Mouse (Mus musculus) right cerebral cortex, postnatal 10 days (tissue): ENCODE data around the gene Meis2.

ENCODE experiments used
- DNase-seq, 2 experiments: peaks; one replicate each; pipeline ENCODE4 v3.0.0; 2021; ENCODE audit warnings: low spot score in 2 of 2

Gene Meis2

DNA sequence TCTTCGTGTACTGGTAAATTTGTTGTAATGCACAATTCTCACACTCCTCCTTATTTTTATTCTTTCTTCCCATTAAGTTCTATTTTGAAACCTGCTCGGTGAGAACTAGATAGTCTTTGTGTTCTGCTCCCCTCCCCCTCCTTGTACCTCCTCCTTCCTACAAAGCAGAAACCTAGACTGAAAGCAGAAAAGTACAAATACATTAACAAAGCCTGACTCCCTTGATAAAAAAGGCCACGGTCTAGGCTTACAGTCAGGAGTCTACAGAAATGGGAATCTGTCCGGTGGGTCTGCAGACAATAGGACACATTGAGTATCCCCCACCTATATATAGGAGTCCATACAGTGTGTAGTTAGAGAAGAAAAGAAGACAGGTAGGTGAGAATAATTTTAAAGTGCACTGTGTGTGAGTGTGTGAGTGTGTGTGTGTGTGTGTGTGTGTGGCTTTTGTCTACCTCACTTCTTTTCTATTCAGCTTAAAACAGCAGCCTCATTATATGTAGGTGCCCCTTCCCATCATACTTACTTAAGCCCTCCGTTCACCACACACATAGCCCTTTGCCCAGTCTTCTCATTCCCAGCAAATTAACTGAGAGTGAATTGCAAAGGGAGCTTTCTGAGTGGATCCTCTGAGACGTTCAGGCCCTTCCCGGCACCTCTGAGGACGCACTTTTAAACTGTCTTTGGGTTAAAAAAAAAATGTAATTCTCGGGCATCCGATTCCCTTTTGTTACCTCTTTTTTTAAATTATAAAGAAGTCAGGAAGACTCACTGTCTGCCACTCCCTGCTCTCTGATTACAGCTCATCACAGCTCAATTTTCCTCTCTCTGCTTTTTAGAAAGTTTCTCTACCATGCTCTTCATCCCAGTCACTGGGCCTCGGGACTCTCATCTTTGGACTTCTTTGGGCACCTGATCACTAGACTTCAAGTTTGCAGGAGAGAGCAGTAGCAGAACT lies 208.2 kb downstream of the Meis2 start:
- no peak for DNase-seq

DNA sequence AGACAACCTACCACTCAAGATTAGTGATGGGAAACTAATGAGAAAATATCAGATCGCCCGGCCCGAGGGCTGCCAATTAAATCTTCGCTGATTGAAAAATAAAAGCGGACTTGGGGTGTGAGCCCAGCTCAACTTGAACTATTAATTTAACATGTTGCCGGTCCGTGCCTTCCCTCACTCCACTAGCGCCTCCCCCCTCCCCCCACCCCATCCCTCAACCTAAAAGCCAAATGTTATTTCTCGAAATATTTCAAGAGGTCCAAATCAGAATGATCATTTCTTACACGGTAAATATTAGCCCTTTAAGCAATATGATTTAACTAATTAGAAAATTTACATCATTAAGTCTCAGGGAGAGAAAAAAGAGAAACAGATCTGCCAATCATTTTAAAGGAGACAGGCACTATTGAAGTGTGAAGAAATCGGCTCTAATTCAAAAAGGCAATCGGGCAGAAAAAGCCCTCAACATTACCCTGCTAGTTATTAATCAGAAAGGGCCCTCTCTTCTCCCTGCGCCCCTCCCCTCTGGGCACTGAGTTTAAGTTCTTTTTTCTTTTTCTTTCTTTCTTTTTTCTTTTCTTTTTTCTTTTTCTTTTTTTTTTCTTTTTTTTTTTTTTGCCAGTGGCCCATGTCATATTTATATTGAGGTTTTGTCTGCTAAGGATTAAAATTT lies 209.1 kb downstream of the Meis2 start:
- no peak for DNase-seq

DNA sequence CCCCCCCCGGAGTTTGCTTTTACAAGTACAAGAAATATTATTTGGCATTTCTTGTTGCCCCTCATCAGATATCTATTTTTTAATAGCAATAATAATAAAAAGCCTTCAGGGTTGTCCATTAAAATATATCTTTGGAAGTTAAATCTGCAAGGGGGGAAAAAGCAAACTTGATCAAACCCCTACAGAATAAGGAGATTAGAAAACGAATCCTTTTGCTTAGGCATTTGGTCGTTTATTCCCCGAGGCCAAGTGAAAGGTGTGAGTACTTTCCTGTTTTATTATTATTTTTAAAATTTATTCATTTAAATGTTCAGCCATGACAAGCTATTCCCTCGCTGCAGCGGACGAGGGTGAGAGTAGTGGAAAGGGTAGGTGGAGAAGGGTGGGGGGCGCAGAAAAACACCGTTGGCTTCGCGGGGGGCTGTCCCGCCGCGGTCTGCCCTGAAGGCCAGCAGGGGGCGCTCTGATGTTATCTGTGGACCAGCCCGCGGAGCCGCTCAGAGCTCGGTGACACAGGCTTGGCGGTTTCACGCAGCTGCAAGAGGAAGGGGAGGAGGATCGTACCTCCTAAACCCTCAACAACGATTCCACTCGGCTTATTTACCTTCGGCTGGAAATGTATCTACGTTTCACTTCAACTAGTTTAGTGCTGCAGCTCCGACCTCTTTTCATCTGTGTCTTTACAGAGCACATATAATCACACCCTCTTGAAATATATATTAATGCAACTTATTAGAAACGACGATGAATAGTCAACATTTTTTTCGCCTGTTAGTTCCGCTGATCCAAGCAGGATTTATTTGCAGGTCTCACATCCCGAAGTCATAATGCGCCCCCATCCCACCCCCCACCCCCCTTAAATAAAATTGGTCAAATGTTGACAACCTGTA lies 209.9 kb downstream of the Meis2 start:
- peak; percentile 93 to 94 for DNase-seq

DNA sequence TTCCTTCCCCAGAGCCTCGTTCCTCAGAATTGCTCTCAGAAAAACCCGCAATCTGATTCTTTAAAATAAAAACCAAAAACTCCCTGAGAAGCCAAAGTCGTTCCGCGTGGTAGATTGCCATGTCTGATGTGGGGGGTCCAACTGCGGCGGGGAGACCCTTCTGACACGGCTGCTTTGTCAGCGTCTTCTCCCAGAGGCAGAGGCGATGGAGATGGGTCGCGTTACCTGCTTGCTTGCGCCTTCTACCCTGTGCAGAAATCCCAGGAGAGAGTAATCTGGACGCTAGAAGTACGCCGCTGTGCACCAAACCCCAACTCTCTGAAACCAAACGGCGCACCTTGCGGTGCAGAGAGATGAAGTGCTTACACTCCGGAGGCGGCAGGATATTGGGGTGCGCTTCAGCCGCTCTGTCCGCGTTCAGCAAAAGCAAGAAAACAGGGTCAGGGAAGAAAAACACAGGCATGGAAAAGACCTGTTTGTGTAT lies 210.8 kb downstream of the Meis2 start:
- DNase-seq, result peak; percentile 43 to 44

DNA sequence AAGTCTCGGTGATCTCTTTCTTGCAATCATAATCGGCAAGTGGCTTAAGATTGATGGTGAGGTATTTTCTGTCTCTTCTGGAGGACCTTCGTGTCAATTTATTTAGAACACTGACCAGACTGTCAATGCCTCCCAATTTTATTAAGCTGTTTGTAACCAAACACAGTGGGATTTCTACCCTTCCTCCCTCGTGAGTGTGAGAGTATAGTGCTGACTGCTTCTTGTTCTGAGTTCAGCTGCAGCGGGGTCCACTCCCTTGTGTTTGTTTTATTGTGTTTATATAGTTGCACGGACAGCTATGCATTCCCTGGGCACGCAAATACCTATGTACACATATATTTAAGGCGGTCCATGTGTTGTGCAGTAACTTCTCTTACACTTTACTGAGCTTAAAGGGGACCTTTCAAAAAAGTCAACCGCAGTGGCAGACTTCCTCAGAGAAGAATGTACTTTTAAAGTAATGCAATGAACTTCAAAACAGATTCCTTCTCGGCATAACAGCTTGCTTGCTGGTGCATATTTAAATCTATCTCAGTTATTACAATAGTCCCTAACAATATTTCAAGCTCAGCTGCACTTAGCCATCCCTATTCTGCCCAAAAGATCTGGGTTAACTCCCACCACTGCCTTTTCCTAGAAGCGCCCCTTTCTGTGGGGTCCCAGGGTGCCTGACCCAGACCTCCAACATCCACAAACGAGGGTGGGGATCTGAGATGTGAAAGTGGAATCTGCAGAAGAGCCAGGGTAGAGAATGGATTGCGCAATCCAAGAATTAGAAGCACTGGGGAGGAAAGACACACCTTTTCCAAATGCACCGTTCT lies 211.4 kb downstream of the Meis2 start:
- DNase-seq, result no peak

DNA sequence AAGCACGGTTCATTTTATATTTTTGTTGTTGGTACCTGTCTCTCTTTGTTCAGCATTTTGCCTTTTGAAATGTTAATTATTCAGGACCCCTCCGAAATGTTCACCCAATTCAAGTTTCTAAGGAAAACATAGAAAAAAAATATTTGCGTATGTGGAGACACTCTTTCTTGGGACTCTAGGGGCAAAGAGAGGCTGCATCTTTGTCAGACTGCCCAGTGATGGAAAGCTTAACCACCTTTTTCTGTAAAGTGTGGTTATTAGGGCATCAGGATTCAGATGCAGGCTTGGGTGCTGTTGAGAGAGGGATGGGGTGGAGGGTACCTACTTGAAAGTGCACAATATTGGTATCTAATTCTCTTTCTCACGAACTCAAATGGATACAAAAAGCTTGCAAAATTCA lies 212.4 kb downstream of the Meis2 start:
- no peak for DNase-seq

DNA sequence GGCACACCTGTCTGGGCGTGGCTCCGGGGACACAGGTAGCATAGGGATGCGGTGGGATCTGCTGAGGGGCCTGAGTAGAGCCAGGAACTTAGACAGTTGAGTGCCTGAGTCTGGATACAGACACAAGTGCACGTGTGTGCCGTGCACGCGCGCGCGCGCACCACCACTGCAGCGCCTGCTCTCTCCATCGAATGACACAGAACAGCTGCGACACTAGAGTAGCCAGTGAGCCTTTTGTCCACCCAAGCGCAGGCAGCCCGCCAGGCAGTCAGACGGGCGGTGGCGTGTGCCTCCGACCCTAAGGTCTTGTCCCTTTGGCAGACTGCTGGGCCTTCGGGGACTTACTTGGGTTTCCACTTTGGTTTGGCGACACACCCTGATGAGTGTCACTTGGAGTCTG lies 213.0 kb downstream of the Meis2 start:
- peak; percentile 75 to 76 for DNase-seq

DNA sequence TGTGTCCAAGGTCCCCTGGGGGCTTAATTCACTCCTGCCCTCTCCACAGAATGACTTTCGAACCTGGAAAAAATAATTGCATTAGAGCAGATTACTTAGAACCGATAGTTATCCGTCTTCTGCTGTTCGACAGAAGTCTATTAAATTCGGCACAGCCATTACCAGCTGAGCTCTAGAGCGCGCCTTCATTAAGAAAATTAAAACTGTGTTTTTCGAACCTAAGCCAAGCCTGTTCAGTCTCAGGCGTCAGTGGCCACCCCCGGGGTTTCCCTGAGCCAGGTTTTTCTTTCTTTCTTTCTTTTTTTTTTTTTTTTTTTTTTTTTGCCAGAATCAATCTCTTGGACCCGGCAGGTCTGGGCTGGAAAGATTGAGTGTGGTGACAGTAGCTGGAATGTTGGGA lies 213.5 kb downstream of the Meis2 start:
- no peak for DNase-seq

DNA sequence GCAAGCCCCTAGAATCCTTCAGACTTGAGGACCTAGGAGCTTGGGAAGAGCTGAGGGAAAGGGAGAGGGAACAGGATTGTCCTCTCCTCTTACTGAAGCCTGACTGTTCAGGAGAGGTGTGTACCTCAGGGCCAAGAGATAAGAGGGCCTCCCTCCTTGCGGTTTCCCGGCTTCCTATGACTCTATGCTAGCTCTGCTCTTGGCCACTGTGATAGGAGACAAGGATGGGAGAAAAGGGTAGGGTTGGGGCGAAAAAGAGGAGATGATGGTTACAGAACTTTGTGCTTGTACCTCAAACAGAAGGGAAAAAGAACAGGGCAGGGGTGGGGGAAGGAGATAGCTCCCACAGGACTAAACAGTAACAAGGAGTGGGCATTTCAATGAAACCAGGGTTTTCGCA lies 214.7 kb downstream of the Meis2 start:
- DNase-seq, result no peak

DNA sequence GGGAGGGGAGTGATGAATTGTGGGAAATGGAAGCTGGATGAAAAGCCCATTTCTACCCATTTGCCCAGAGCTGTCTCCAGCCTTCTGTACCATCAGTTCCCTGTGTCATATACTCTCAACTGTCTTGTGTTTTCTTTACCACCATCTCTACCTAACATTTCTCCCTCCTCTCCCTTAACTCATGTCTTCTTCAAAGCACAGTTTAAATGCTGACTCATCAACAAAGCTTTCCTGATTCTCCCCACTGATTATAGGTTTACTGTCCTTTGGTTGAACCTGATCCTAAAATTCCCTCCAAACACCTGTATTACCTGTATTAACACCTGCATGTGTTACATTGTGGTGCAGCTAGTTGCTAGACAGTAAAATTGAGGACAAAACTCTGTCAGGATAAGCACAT lies 222.8 kb downstream of the Meis2 start:
- no peak for DNase-seq

DNA sequence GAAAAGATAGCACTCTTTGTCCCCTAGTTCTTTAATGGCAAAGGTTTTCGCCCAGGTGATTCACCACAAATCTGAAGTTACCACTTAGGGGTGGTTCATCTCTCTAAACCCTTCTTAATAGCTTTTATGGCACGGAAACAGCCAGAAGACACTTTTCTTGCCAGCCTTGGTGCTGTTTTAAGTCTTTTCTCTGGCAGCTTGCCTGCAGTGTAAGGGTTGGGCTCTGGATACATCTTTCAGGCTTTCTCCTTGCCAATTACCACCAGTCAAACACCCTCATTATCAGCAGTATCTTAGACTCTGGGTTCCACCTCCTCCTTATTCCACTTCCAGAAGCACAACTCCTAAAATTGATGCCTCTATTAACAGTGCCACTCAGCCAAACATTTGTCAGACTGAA lies 229.6 kb downstream of the Meis2 start:
- peak; percentile 30 to 38 for DNase-seq

DNA sequence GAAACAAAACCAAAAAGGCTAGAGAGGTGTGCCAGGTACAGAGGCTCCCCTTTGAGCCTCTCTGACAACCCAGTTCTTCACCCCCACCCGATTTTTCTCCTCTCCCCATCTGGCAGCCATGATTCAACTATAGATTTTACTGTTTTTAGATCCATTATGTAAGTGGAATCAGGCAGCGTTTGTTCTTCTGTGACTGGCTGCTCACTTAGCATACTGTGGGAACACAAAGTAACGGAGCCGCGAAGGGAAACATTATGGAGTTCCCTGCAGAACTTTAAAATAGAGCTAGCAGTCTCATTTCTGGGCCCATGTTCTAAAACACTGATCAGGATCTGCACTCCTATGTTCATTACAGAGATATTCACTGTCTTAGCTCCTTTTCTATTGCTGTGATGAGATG lies 243.3 kb downstream of the Meis2 start:
- DNase-seq, result peak; percentile 35 to 53

DNA sequence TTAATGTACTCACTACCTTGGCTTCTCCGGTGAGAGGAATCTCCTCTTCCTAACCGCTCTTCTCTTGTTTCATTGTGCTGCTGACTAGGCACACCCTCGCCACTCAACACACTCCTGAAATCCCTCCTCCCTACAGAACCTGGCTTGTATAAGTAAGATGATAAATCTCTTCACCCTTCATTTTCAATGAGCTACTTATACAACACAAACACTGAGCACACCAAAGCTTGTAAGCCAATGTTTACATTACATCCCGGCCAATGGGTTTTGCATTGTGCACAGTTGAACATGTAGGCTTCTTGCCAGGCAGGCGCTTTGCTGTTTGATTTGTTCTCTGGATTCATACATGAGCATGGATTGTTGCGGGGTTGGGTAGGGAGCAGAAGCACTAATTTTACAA lies 247.7 kb downstream of the Meis2 start:
- DNase-seq, result no peak

DNA sequence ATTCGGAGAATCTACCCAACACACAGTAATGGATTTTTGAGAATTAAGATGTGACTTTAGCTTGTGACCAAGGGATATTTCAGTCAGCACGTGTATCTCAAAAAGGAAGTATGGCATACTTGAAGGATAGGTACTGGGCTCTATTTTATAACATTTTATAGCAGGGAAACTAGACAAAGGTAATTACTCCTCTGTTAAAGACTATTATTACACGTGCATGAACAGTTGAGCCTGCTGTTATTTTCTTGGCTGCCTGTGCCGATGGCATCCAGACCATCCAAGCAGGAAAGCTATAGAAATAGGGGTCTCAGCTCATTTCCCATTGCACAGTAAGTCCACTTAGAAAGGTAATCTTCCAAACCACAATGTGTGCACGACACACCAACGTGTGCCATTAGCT lies 251.9 kb downstream of the Meis2 start:
- DNase-seq, result no peak

DNA sequence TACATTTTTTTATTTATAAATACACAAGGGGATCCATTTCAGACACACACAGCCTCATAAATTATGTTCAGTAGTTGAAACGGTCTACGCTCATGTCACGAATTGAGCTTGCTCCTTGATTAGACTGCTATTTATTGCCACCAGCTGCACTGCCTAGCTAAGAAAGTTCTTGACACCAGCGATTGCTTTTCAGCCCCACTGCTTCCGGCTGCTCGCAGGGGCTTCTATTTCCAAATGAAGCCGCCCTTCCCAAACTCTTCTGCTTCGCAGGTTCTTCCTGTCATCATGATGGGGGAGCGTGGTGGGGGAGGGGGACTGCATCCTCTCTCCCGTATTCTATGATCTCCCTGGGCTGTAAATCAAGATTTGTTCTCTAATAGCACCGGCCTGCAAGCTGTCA lies 252.3 kb downstream of the Meis2 start:
- DNase-seq, result peak; percentile 24 to 25
